Mouse (Mus musculus): ENCODE measurements at regions not wholly inside any gene's neighbourhood (a gene's known extent, or its start where the extent isn't known, plus 50 kb on each side); places are given as distances from the start of the nearest gene placed in this dataset.
A peak's percentile ranks its signal among the peaks of the same experiment; 100 is the strongest.
"Not testable (repeated sequence)": the region's sequence is repeated elsewhere in the genome, so short reads cannot be mapped to it uniquely, and the experiment has no call there.

GRCm38 (mm10) chr19:51355701-51356100 is 677.3 kb upstream of the Sorcs1 start:
- no peak for DNase-seq

- no peak for DNase-seq
Measured at GRCm38 (mm10) chr19:51340491-51340890, 662.0 kb upstream of the Sorcs1 start.

- no peak for DNase-seq
Measured at GRCm38 (mm10) chr19:51330010-51330409, 651.6 kb upstream of the Sorcs1 start.

- DNase-seq, result no peak
Measured at GRCm38 (mm10) chr19:51303708-51304107, 625.3 kb upstream of the Sorcs1 start.

- not testable (repeated sequence) for DNase-seq
Measured at GRCm38 (mm10) chr19:51296631-51297030, 618.2 kb upstream of the Sorcs1 start.

- no peak for DNase-seq
Measured at GRCm38 (mm10) chr19:51268978-51269556, 590.6 kb upstream of the Sorcs1 start.

- DNase-seq, result no peak
Measured at GRCm38 (mm10) chr19:51240295-51240864, 561.9 kb upstream of the Sorcs1 start.

- no peak for DNase-seq
Measured at GRCm38 (mm10) chr19:51238181-51238523, 559.7 kb upstream of the Sorcs1 start.

GRCm38 (mm10) chr19:51237509-51238180 is 559.2 kb upstream of the Sorcs1 start:
- peak in 1 of 2 experiments; percentile 1 for DNase-seq

- DNase-seq, result no peak
Measured at GRCm38 (mm10) chr19:51232525-51232924, 554.1 kb upstream of the Sorcs1 start.

- DNase-seq, result no peak
Measured at GRCm38 (mm10) chr19:51226932-51227331, 548.5 kb upstream of the Sorcs1 start.

- peak; percentile 20 to 34 for DNase-seq
Measured at GRCm38 (mm10) chr19:51201391-51201790, 522.9 kb upstream of the Sorcs1 start.
